Mouse (Mus musculus): ENCODE results near the gene Asb15. TPM values are rescaled to one million over a fixed set of nuclear protein-coding genes. Genes with fewer than 3 reads are reported as not detected.

Asb15 gene
- polyA plus RNA-seq, 1 experiment, result not detected

- no peak within 1 kb of the TSS for H3K27ac ChIP-seq (ENCODE audit: control insufficient read depth, insufficient read depth, low read depth, low read length, poor library complexity)
- no peak within 1 kb of the TSS for H3K4me3 ChIP-seq (replicated peaks; ENCODE audit: control insufficient read depth, low read depth, low read length)
- H3K4me1 ChIP-seq (ENCODE audit: control insufficient read depth, insufficient read depth, low read length), result no peaks in the 10 kb centered on the region
- WGBS, result 90% methylated on average over 10 of the region's 10 CpGs
- no peak for TF ChIP-seq CTCF (IDR thresholded peaks at IDR 0.05; ENCODE audit: control insufficient read depth, insufficient read depth, low read length)
Measured at GRCm38 (mm10) chr6:24597500-24597899, 69.6 kb downstream of the Asb15 start, which contains the start of gene Lmod2. Gene Lmod2, plus strand, starts transcription at chr6:24597762.

- Histone ChIP-seq H3K4me3 (replicated peaks; ENCODE audit: control insufficient read depth, low read depth, low read length) (no peak overlapping the region), H3K27ac (ENCODE audit: control insufficient read depth, insufficient read depth, low read depth, low read length, poor library complexity) (no peak overlapping the region), H3K4me1 (ENCODE audit: control insufficient read depth, insufficient read depth, low read length) (no peaks in the 10 kb centered on the region)
- TF ChIP-seq POLR2A (IDR thresholded peaks at IDR 0.05; ENCODE audit: borderline replicate concordance, control insufficient read depth, low read depth, low read length), result no peak
- no peak for TF ChIP-seq CTCF (IDR thresholded peaks at IDR 0.05; ENCODE audit: control insufficient read depth, insufficient read depth, low read length)
- WGBS, result 80% methylated on average over 6 of the region's 6 CpGs
Measured at GRCm38 (mm10) chr6:24599179-24599578, 71.2 kb downstream of the Asb15 start.

- TF ChIP-seq CTCF (IDR thresholded peaks at IDR 0.05; ENCODE audit: control insufficient read depth, insufficient read depth, low read length), result no peak
- no peak for TF ChIP-seq POLR2A (IDR thresholded peaks at IDR 0.05; ENCODE audit: borderline replicate concordance, control insufficient read depth, low read depth, low read length)
- Histone ChIP-seq H3K27ac (ENCODE audit: control insufficient read depth, insufficient read depth, low read depth, low read length, poor library complexity) (no peak overlapping the region), H3K4me1 (ENCODE audit: control insufficient read depth, insufficient read depth, low read length) (no peaks in the 10 kb centered on the region), H3K4me3 (replicated peaks; ENCODE audit: control insufficient read depth, low read depth, low read length) (no peak overlapping the region)
- WGBS, result 88% methylated on average over 5 of the region's 5 CpGs
Measured at GRCm38 (mm10) chr6:24599639-24600038, 71.7 kb downstream of the Asb15 start.

- Histone ChIP-seq H3K4me3 (replicated peaks; ENCODE audit: control insufficient read depth, low read depth, low read length) (no peak overlapping the region), H3K27ac (ENCODE audit: control insufficient read depth, insufficient read depth, low read depth, low read length, poor library complexity) (no peak overlapping the region), H3K4me1 (ENCODE audit: control insufficient read depth, insufficient read depth, low read length) (no peaks in the 10 kb centered on the region)
- TF ChIP-seq CTCF (IDR thresholded peaks at IDR 0.05; ENCODE audit: control insufficient read depth, insufficient read depth, low read length), result no peak
- TF ChIP-seq POLR2A (IDR thresholded peaks at IDR 0.05; ENCODE audit: borderline replicate concordance, control insufficient read depth, low read depth, low read length), result no peak
- 70% methylated on average over 6 of the region's 6 CpGs for WGBS
Measured at GRCm38 (mm10) chr6:24600134-24600533, 72.2 kb downstream of the Asb15 start.

- Histone ChIP-seq H3K4me1 (ENCODE audit: control insufficient read depth, insufficient read depth, low read length) (no peaks in the 10 kb centered on the region), H3K4me3 (replicated peaks; ENCODE audit: control insufficient read depth, low read depth, low read length) (no peak overlapping the region), H3K27ac (ENCODE audit: control insufficient read depth, insufficient read depth, low read depth, low read length, poor library complexity) (no peak overlapping the region)
- WGBS, result 71% methylated on average over 4 of the region's 4 CpGs
- TF ChIP-seq CTCF (IDR thresholded peaks at IDR 0.05; ENCODE audit: control insufficient read depth, insufficient read depth, low read length), result no peak
- TF ChIP-seq POLR2A (IDR thresholded peaks at IDR 0.05; ENCODE audit: borderline replicate concordance, control insufficient read depth, low read depth, low read length), result no peak
Measured at GRCm38 (mm10) chr6:24600726-24601125, 72.8 kb downstream of the Asb15 start.

- TF ChIP-seq CTCF (IDR thresholded peaks at IDR 0.05; ENCODE audit: control insufficient read depth, insufficient read depth, low read length), result no peak
- TF ChIP-seq POLR2A (IDR thresholded peaks at IDR 0.05; ENCODE audit: borderline replicate concordance, control insufficient read depth, low read depth, low read length), result no peak
- 70% methylated on average over 1 of the region's 1 CpGs for WGBS
- Histone ChIP-seq H3K4me3 (replicated peaks; ENCODE audit: control insufficient read depth, low read depth, low read length) (no peak overlapping the region), H3K4me1 (ENCODE audit: control insufficient read depth, insufficient read depth, low read length) (no peaks in the 10 kb centered on the region), H3K27ac (ENCODE audit: control insufficient read depth, insufficient read depth, low read depth, low read length, poor library complexity) (no peak overlapping the region)
Measured at GRCm38 (mm10) chr6:24601668-24602067, 73.7 kb downstream of the Asb15 start.

GRCm38 (mm10) chr6:24602351-24602750, 74.4 kb downstream of the Asb15 start:
- TF ChIP-seq CTCF (IDR thresholded peaks at IDR 0.05; ENCODE audit: control insufficient read depth, insufficient read depth, low read length) (no peak), POLR2A (IDR thresholded peaks at IDR 0.05; ENCODE audit: borderline replicate concordance, control insufficient read depth, low read depth, low read length) (no peak)
- 80% methylated on average over 3 of the region's 3 CpGs for WGBS
- Histone ChIP-seq H3K4me1 (ENCODE audit: control insufficient read depth, insufficient read depth, low read length) (no peaks in the 10 kb centered on the region), H3K4me3 (replicated peaks; ENCODE audit: control insufficient read depth, low read depth, low read length) (no peak overlapping the region), H3K27ac (ENCODE audit: control insufficient read depth, insufficient read depth, low read depth, low read length, poor library complexity) (no peak overlapping the region)

- 72% methylated on average over 5 of the region's 5 CpGs for WGBS
Measured at GRCm38 (mm10) chr6:24602993-24603392, 75.0 kb downstream of the Asb15 start.

GRCm38 (mm10) chr6:24604289-24604688, 76.3 kb downstream of the Asb15 start:
- H3K4me3 ChIP-seq (replicated peaks; ENCODE audit: control insufficient read depth, low read depth, low read length), result no peak overlapping the region
- no peak overlapping the region for H3K27ac ChIP-seq (ENCODE audit: control insufficient read depth, insufficient read depth, low read depth, low read length, poor library complexity)
- no peaks in the 10 kb centered on the region for H3K4me1 ChIP-seq (ENCODE audit: control insufficient read depth, insufficient read depth, low read length)
- TF ChIP-seq CTCF (IDR thresholded peaks at IDR 0.05; ENCODE audit: control insufficient read depth, insufficient read depth, low read length) (no peak), POLR2A (IDR thresholded peaks at IDR 0.05; ENCODE audit: borderline replicate concordance, control insufficient read depth, low read depth, low read length) (no peak)
- WGBS, result 85% methylated on average over 7 of the region's 7 CpGs

More at GRCm38 (mm10) chr6:24602993-24603392, 75.0 kb downstream of the Asb15 start:
- Histone ChIP-seq H3K27ac (ENCODE audit: control insufficient read depth, insufficient read depth, low read depth, low read length, poor library complexity) (no peak overlapping the region), H3K4me3 (replicated peaks; ENCODE audit: control insufficient read depth, low read depth, low read length) (no peak overlapping the region), H3K4me1 (ENCODE audit: control insufficient read depth, insufficient read depth, low read length) (no peaks in the 10 kb centered on the region)
- TF ChIP-seq CTCF (IDR thresholded peaks at IDR 0.05; ENCODE audit: control insufficient read depth, insufficient read depth, low read length), result no peak
- TF ChIP-seq POLR2A (IDR thresholded peaks at IDR 0.05; ENCODE audit: borderline replicate concordance, control insufficient read depth, low read depth, low read length), result no peak
